Mouse (Mus musculus) liver, embryonic 13.5 days (tissue): ENCODE results near the gene Mpped2. TPM values are rescaled to one million over a fixed set of nuclear protein-coding genes. Genes with fewer than 3 reads are reported as not detected.
A peak's percentile ranks its signal among the peaks of the same experiment; 100 is the strongest.

Experiments used
- ATAC-seq: fragments of 200-750 bp; cut with Nextera tagmentation; 2 replicates; pipeline ENCODE4 v1.8.0; 2017; ENCODE audit warnings: low read depth, mild to moderate bottlenecking, moderate number of reproducible peaks, moderate library complexity
- DNase-seq: peaks from one replicate; pipeline ENCODE4 v3.0.0; 2022
- H3K27ac ChIP-seq: fragments of 300-500 bp; sonication (generic); 2 replicates; pipeline ENCODE4 v1.5.1; 2015; ENCODE audit warnings: moderate library complexity, mild to moderate bottlenecking, inconsistent platforms
- H3K27me3 ChIP-seq: fragments of 300-500 bp; sonication (generic); 2 replicates; pipeline ENCODE4 v1.6.1; 2015; ENCODE audit warnings: mild to moderate bottlenecking, inconsistent platforms
- H3K36me3 ChIP-seq: fragments of 300-500 bp; sonication (generic); 2 replicates; pipeline ENCODE4 v1.6.1; 2015; ENCODE audit warnings: mild to moderate bottlenecking, inconsistent platforms
- H3K4me1 ChIP-seq: fragments of 300-500 bp; sonication (generic); replicated peaks from 2 replicates; pipeline ENCODE4 v1.6.1; 2015; ENCODE audit warnings: inconsistent platforms
- H3K4me2 ChIP-seq: fragments of 300-500 bp; sonication (generic); 2 replicates; pipeline ENCODE4 v1.6.1; 2015; ENCODE audit warnings: inconsistent platforms, mild to moderate bottlenecking, moderate library complexity
- H3K4me3 ChIP-seq: fragments of 300-500 bp; sonication (generic); replicated peaks from 2 replicates; pipeline ENCODE4 v1.5.1; 2015; ENCODE audit warnings: mild to moderate bottlenecking, inconsistent platforms
- H3K9ac ChIP-seq: fragments of 300-500 bp; sonication (generic); 2 replicates; pipeline ENCODE4 v1.6.1; 2015; ENCODE audit warnings: mild to moderate bottlenecking, inconsistent platforms
- H3K9me3 ChIP-seq: fragments of 300-500 bp; sonication (generic); replicated peaks from 2 replicates; pipeline ENCODE4 v1.6.1; 2016; ENCODE audit warnings: inconsistent platforms
- WGBS: fragments of 180-500 bp; shearing (Covaris S2); methylation state at CpG from one replicate; pipeline ENCODE4 v1.1.7; 2015; ENCODE audit not compliant: insufficient replicate concordance; 5-methylcytosine and 5-hydroxymethylcytosine counted together
- polyA plus RNA-seq: library from polyadenylated mRNA; unstranded; fragments of >200 nt; fragmentation: Nextera tagmentation; extraction: Ambion mirVana; gene quantifications from 2 replicates; pipeline ENCODE4 v1.2.1, GENCODE M21; 2015

Mpped2 gene
- polyA plus RNA-seq, 1 experiment from 2014 or later, result 3.4 TPM

DNA sequence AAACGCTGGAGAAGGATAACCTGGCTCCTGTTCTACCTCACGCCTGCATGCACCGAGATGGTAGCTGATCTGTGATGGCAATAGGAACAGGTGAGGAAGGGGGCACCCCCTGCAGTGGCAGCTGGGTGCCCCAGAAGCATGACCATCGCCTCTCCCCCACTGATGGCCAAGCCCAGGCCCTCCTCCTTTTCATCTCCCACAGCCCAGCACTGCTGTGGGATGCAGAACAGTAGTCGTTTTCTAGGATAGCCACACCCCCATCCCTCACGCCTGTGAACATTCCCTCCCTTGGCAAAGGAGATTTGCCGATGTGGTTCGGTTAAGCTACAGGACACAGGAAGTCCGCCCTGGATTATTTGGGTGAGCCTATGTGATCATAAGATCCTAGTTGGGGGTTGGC lies 151.1 kb downstream of the Mpped2 start:
- Histone ChIP-seq H3K4me3 (no peak overlapping the region), H3K27me3 (no peaks in the 10 kb centered on the region), H3K27ac (no peak overlapping the region), H3K9me3 (no peaks in the 10 kb centered on the region), H3K4me2 (no peak overlapping the region), H3K36me3 (no peaks in the 10 kb centered on the region), H3K9ac (no peak overlapping the region), H3K4me1 (peaks cover 10% of the 10 kb centered on the region)
- DNase-seq (no peak), ATAC-seq (no peak)
- WGBS, result 65% methylated on average over 9 of the region's 9 CpGs

DNA sequence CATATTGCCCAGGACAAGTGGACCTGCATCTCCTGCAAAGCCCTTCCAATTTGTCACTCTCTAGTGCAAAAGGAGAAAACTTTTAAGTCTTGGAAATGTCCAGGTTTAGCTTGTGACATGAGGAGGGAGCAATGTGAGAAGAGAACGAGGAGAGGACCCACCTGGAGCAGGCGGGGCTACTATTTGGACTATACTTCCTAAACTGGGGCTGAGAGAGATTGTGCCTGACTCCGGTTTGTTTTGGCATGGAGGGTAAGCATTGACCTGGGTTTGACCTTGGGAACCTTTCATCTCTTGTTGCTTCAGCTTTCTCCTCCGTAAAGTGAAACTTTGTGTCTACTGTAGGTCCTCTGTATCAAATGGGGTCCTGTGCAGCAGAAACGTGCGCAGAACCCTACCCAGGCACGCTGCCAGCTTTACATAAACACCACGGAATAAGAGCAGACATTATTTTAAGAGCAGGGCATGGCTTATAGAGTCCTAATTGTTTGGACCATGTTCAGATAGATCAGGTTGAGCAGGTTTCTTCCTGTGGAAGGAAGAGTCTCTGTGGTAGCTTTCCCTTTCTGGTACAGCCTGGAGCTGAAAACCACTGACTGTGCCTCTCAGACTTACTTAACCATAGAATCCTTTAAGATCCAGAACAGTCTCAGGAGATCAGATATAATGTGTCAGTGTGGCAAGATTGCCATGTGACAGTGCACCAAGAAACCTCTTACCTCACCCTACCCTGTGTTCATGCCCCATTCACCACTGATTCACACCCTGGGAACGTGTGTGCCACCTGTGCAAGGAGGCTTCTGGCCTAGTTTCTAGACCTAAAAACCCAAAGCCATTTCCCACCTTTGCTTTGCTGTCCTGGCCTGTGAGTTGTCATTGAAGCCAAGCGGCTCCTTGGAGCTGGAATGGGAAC lies 152.0 kb downstream of the Mpped2 start:
- DNase-seq (no peak), ATAC-seq (no peak)
- Histone ChIP-seq H3K27me3 (no peaks in the 10 kb centered on the region), H3K9ac (no peak overlapping the region), H3K9me3 (no peaks in the 10 kb centered on the region), H3K36me3 (no peaks in the 10 kb centered on the region), H3K27ac (no peak overlapping the region), H3K4me2 (no peak overlapping the region), H3K4me1 (peaks cover 10% of the 10 kb centered on the region), H3K4me3 (no peak overlapping the region)
- WGBS, result 60% methylated on average over 10 of the region's 10 CpGs

DNA sequence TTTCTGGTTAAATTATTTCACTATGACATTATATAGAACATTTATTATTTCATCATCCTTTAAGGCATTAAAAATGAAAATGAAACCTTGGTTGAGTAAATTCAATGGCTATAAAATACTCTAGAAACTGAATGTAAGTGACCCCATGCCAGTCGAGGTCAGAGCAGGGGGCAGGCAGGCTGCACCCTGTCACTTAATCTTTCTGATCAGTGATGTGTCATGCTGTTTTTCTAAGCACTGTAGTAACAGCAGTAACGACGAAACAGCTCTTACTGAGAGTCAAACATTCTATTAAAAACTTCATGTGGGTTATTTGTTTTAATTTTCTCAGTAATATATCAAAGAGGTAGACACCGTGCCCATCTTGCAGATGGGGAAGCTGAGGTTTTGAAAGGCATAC lies 153.4 kb downstream of the Mpped2 start:
- DNase-seq, result no peak
- 32% methylated on average over 4 of the region's 4 CpGs for WGBS
- Histone ChIP-seq H3K4me3 (no peak overlapping the region), H3K9me3 (no peaks in the 10 kb centered on the region), H3K4me2 (no peak overlapping the region), H3K27ac (no peak overlapping the region), H3K27me3 (no peaks in the 10 kb centered on the region), H3K4me1 (peaks cover 10% of the 10 kb centered on the region), H3K9ac (no peak overlapping the region), H3K36me3 (no peaks in the 10 kb centered on the region)
- ATAC-seq, result no peak

DNA sequence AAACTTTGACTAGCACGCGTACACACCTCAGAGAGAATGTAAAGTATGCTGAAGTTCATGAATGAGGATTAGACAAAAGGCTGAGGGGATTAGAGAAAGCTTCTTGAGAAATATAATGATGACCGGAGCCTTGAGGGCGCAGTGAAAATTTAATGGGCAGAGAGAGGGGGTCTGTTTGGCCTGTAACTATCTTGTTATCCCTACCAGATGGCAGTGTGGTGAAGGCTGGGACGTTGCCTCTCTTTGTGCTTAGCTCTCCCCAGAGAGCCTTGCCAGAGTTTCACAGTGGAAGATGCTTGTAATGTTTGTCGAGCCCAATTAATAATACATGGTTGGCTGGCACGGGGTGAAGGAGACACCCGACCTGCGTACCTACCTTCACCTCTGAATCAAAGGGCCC lies 156.3 kb downstream of the Mpped2 start:
- WGBS, result 74% methylated on average over 9 of the region's 9 CpGs

DNA sequence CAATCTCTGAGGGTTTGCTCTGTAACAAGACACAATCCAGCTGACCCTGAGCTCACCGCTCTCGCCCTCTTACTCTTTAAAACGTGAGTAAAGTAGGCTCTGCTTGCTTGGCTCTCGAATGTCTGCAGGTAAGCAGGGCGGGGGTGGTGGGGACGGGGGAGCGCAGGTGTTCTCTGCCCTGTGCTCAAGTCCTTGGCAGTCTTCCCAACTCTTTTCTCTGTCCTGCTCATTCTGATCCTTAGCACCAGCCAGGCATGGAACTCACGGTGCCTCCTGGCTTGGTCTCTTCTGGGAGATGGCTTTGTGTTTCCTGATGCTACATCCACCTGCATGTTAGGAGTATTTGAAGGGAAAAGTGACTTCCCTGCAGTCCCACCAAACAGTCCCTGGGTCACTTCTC lies 158.4 kb downstream of the Mpped2 start:
- H3K36me3 ChIP-seq, result no peaks in the 10 kb centered on the region
- H3K27ac ChIP-seq, result no peak overlapping the region
- no peaks in the 10 kb centered on the region for H3K27me3 ChIP-seq
- no peak overlapping the region for H3K4me2 ChIP-seq
- DNase-seq (no peak), ATAC-seq (no peak)
- H3K4me1 ChIP-seq, result no peaks in the 10 kb centered on the region; the same call in 1 of the 2 replicates
- H3K9me3 ChIP-seq, result no peaks in the 10 kb centered on the region
- H3K9ac ChIP-seq, result no peak overlapping the region
- no peak overlapping the region for H3K4me3 ChIP-seq
- WGBS, result 64% methylated on average over 8 of the region's 8 CpGs

More for the DNA sequence above, 156.3 kb downstream of the Mpped2 start:
- H3K27me3 ChIP-seq, result no peaks in the 10 kb centered on the region
- no peaks in the 10 kb centered on the region for H3K9me3 ChIP-seq
- peaks cover 7% of the 10 kb centered on the region for H3K4me1 ChIP-seq
- H3K36me3 ChIP-seq, result no peaks in the 10 kb centered on the region
- no peak overlapping the region for H3K4me2 ChIP-seq
- no peak overlapping the region for H3K4me3 ChIP-seq
- no peak overlapping the region for H3K9ac ChIP-seq
- ATAC-seq (no peak), DNase-seq (no peak)
- H3K27ac ChIP-seq, result no peak overlapping the region

DNA sequence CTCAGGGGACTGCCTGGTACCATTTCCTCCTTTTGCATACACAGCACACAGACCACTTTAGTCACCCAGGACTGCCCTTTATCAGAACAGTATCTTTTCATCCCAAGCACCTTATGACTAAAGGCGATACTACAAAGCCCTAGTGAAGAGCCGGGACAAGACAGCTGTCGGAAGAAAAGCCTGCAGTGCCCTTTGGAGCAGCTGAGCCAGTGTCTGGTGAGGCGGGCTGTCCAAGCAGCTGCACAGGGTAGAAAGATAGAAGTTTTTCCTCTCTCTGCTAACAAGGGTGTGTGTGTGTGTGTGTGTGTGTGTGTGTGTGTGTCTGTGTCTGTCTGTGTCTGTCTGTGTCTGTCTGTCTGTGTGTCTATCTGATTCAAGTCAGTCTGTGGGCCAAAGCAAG lies 161.1 kb downstream of the Mpped2 start:
- ATAC-seq (no peak), DNase-seq (no peak)
- H3K9ac ChIP-seq, result no peak overlapping the region
- no peak overlapping the region for H3K4me3 ChIP-seq
- H3K4me2 ChIP-seq, result no peak overlapping the region
- H3K27me3 ChIP-seq, result no peaks in the 10 kb centered on the region
- H3K36me3 ChIP-seq, result no peaks in the 10 kb centered on the region
- no peaks in the 10 kb centered on the region for H3K9me3 ChIP-seq
- no peaks in the 10 kb centered on the region; the same call in 1 of the 2 replicates for H3K4me1 ChIP-seq
- no peak overlapping the region for H3K27ac ChIP-seq
- 62% methylated on average over 4 of the region's 4 CpGs for WGBS

DNA sequence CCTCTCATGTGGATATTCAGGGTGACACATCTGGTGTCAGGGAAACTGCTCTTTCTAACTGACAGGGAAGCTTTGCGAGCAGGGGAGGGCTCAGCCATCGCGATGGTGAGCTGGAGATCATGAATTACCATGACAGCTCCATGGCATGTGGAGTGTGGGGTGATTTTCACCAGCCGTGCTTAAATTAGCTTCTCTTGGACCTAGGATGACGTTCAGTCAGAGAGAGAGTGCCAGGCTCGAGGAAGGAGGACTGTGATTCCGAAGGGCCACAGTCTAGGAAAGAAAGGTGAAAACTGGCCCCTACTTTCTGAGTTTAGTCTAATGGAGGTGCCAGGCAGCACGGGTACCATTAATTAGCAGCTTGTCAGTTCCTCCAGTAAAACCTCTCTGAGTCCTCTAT lies 161.7 kb downstream of the Mpped2 start:
- Histone ChIP-seq H3K4me2 (no peak overlapping the region), H3K9me3 (no peaks in the 10 kb centered on the region), H3K27ac (no peak overlapping the region), H3K36me3 (no peaks in the 10 kb centered on the region), H3K27me3 (no peaks in the 10 kb centered on the region), H3K4me1 (no peaks in the 10 kb centered on the region; the same call in 1 of the 2 replicates), H3K4me3 (no peak overlapping the region), H3K9ac (no peak overlapping the region)
- ATAC-seq, result no peak
- 56% methylated on average over 8 of the region's 8 CpGs for WGBS
- no peak for DNase-seq

DNA sequence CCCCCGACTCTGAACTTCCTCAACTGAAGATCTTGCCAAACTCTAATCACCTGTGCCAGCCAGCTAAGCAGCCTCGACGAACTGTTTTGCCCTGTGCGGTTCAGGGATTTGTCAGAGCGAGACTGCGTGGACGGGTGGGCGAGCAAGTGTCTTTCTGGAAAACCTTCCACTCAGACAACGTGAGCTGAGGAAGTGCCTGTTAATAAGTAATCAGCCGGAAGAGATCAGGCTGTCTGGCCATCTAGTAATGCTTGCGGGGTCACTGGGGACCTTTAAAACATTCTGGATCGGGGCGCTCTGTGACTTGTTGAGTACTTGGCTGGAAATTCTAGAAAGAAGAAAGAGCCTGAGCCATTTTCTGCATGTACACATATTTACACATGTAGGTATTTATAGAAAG lies 162.1 kb downstream of the Mpped2 start:
- Histone ChIP-seq H3K4me1 (no peaks in the 10 kb centered on the region; the same call in 1 of the 2 replicates), H3K36me3 (no peaks in the 10 kb centered on the region), H3K27me3 (no peaks in the 10 kb centered on the region), H3K4me3 (no peak overlapping the region), H3K27ac (no peak overlapping the region), H3K9me3 (no peaks in the 10 kb centered on the region), H3K9ac (no peak overlapping the region), H3K4me2 (no peak overlapping the region)
- ATAC-seq, result no peak
- no peak for DNase-seq
- 61% methylated on average over 13 of the region's 13 CpGs for WGBS

DNA sequence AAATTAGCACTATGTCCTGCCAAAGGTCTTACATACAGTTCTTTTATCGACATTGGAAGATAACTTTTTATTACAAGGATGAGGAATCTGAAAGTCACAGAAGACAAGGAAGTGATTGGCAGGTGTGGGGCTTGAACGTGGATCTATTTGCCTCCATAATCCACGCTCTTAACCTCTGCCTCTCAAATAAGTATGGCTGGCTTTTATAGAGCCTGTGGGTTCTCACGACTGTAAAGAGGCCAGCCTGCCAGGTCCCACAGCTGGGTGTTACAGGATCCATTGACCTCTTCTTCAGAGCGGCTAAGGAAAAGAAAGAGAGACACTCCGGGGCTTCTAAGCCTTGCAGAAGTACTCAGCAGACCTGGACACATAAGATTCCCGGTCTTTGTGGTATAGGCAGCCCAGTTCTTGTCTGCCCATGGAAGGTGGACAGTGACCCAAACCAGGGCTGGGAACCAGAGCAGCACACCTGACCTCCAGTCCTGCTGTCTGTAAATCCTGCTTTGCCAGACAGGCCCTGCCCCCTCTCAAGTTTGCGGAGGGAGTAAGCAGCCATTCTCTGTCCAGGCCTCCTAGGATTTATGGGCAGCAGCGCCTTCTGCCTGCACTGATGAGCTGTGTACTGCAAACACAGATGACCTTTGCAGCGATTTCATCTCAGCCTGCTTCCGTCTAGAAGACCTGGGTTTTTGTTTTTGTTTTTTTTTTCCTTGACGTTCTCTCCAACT lies 162.7 kb downstream of the Mpped2 start:
- no peak for DNase-seq
- ATAC-seq, result peak; percentile 36; the same call in 1 of the 2 replicates
- Histone ChIP-seq H3K9me3 (no peaks in the 10 kb centered on the region), H3K4me1 (no peaks in the 10 kb centered on the region; the same call in 1 of the 2 replicates), H3K27me3 (no peaks in the 10 kb centered on the region), H3K9ac (no peak overlapping the region), H3K27ac (no peak overlapping the region), H3K4me2 (no peak overlapping the region), H3K36me3 (no peaks in the 10 kb centered on the region), H3K4me3 (no peak overlapping the region)
- WGBS, result 53% methylated on average over 12 of the region's 12 CpGs

DNA sequence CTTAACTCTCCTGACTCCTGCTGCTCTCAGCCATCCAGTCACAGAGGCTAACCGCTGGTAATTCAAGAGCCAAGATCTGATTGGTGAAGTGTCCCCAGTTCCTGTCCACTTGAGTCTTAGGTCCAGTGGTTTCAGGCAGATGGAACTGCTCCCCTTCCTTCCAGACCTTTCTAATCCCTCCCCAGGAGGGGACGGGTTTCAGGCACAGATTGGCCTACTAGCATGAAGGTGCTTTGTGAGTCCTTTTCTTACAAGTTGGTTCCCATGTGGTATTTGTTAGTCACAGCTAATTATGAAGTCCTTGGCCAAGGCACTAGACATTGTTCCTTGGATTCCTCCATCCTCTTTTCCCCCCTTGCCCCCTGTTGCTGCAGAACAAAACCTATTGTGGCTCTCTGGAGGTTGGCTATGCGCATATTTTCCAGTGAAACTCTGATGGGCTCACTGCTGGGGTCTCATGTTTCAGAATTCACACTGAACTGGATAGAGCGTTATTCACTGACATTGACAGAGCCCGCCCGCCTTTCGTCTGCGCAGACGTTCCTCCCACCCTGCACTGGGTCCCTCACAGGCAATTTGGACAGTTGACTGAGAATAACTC lies 163.4 kb downstream of the Mpped2 start:
- Histone ChIP-seq H3K9me3 (no peaks in the 10 kb centered on the region), H3K27me3 (no peaks in the 10 kb centered on the region), H3K4me3 (no peak overlapping the region), H3K27ac (no peak overlapping the region), H3K4me1 (no peaks in the 10 kb centered on the region; the same call in 1 of the 2 replicates), H3K4me2 (no peak overlapping the region), H3K36me3 (no peaks in the 10 kb centered on the region), H3K9ac (no peak overlapping the region)
- ATAC-seq (no peak), DNase-seq (no peak)
- WGBS, result 69% methylated on average over 9 of the region's 9 CpGs

DNA sequence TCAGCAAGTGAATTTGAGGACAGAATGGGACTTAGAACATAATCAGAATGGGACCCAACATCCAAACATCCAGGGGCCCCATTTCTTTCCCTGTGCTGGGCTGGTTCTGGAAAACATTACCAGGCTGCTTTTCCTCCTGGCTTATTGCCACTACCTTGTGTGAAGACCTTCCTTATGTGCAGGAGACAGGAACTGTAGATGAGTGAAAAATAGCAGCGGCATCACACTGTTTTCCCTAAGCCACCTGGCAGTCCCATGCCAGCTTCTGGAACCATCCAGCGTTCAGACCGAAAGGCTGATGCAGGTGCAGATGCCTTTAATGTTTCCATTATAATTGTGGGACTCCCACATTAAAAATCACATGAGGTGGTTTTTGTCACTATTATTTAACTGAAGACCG lies 164.2 kb downstream of the Mpped2 start:
- no peak overlapping the region for H3K27ac ChIP-seq
- H3K4me1 ChIP-seq, result no peaks in the 10 kb centered on the region; the same call in 1 of the 2 replicates
- H3K27me3 ChIP-seq, result no peaks in the 10 kb centered on the region
- DNase-seq, result no peak
- no peaks in the 10 kb centered on the region for H3K36me3 ChIP-seq
- WGBS, result 78% methylated on average over 4 of the region's 4 CpGs
- no peak overlapping the region for H3K9ac ChIP-seq
- ATAC-seq, result no peak
- H3K4me2 ChIP-seq, result no peak overlapping the region
- H3K9me3 ChIP-seq, result no peaks in the 10 kb centered on the region
- H3K4me3 ChIP-seq, result no peak overlapping the region
